Mouse (Mus musculus): Measurements from ENCODE around the gene Rec114.

Rec114 gene

GRCm38 (mm10) chr9:58716886-58717285 lies 26.9 kb downstream of the Rec114 start:
- no peak for DNase-seq

GRCm38 (mm10) chr9:58710642-58711041 lies 33.1 kb downstream of the Rec114 start:
- no peak for DNase-seq

- peak; percentile 78 to 83 for DNase-seq
Observed at GRCm38 (mm10) chr9:58709939-58710338, 33.8 kb downstream of the Rec114 start.

- DNase-seq: peak; percentile 21 to 37
Observed at GRCm38 (mm10) chr9:58707796-58708195, 36.0 kb downstream of the Rec114 start.

GRCm38 (mm10) chr9:58706024-58706423 lies 37.7 kb downstream of the Rec114 start:
- DNase-seq: no peak

GRCm38 (mm10) chr9:58703766-58704165 lies 40.0 kb downstream of the Rec114 start:
- no peak for DNase-seq

- DNase-seq: no peak
Observed at GRCm38 (mm10) chr9:58701751-58702150, 42.0 kb downstream of the Rec114 start.

- no peak for DNase-seq
Observed at GRCm38 (mm10) chr9:58698486-58698885, 45.3 kb downstream of the Rec114 start.

- DNase-seq: no peak
Observed at GRCm38 (mm10) chr9:58691471-58691870, 52.3 kb downstream of the Rec114 start.

- DNase-seq: no peak
Observed at GRCm38 (mm10) chr9:58690701-58691100, 53.1 kb downstream of the Rec114 start.

- DNase-seq: no peak
Observed at GRCm38 (mm10) chr9:58688076-58688475, 55.7 kb downstream of the Rec114 start.

GRCm38 (mm10) chr9:58685290-58685689 lies 58.5 kb downstream of the Rec114 start:
- DNase-seq: no peak

GRCm38 (mm10) chr9:58683372-58683771 lies 60.4 kb downstream of the Rec114 start:
- DNase-seq: peak in 1 of 2 experiments; percentile 23

- no peak for DNase-seq
Observed at GRCm38 (mm10) chr9:58682106-58682505, 61.7 kb downstream of the Rec114 start.

- DNase-seq: no peak
Observed at GRCm38 (mm10) chr9:58681411-58681810, 62.4 kb downstream of the Rec114 start.

GRCm38 (mm10) chr9:58675371-58675770 lies 68.4 kb downstream of the Rec114 start:
- DNase-seq: no peak

GRCm38 (mm10) chr9:58674736-58675135 lies 69.0 kb downstream of the Rec114 start:
- no peak for DNase-seq

GRCm38 (mm10) chr9:58672474-58672873 lies 71.3 kb downstream of the Rec114 start:
- DNase-seq: peak; percentile 34 to 60

GRCm38 (mm10) chr9:58669819-58670218 lies 73.9 kb downstream of the Rec114 start:
- DNase-seq: no peak

GRCm38 (mm10) chr9:58669071-58669470 lies 74.7 kb downstream of the Rec114 start:
- no peak for DNase-seq

GRCm38 (mm10) chr9:58668171-58668570 lies 75.6 kb downstream of the Rec114 start:
- no peak for DNase-seq

GRCm38 (mm10) chr9:58667244-58667643 lies 76.5 kb downstream of the Rec114 start:
- no peak for DNase-seq

- peak; percentile 17 to 31 for DNase-seq
Observed at GRCm38 (mm10) chr9:58666191-58666590, 77.6 kb downstream of the Rec114 start.

GRCm38 (mm10) chr9:58665492-58665891 lies 78.3 kb downstream of the Rec114 start:
- DNase-seq: no peak

- DNase-seq: no peak
Observed at GRCm38 (mm10) chr9:58662791-58663190, 81.0 kb downstream of the Rec114 start.

GRCm38 (mm10) chr9:58662007-58662406 lies 81.8 kb downstream of the Rec114 start:
- no peak for DNase-seq

All from kidney, postnatal 4 days (tissue).